Mouse (Mus musculus): ENCODE measurements around the gene Fam129b. TPM values are rescaled to one million over a fixed set of nuclear protein-coding genes. Genes with fewer than 3 reads are reported as not detected.
"Not testable (repeated sequence)": the region's sequence is repeated elsewhere in the genome, so short reads cannot be mapped to it uniquely, and the experiment has no call there.

Gene Fam129b
- 10 to 100 TPM; 40.4 to 46.2 TPM for total RNA-seq (2021)

- intact Hi-C loops (cut with DNase I), result loop anchor here (2.0 kb wide), 1 partner anchor 37 kb away; no protein-coding TSS in a partner anchor
These were observed at the start of gene Fam129b for GRCm38 (mm10) chr2:32875675-32876489. Gene Fam129b (plus strand): TSS chr2:32876114.

GRCm38 (mm10) chr2:32828979-32829676 lies 46.8 kb upstream of the Fam129b start:
- DNase-seq, result no peak
- intact Hi-C loops (cut with DNase I), result no loop called here

More at GRCm38 (mm10) chr2:32875675-32876489, at the start of gene Fam129b:
- DNase-seq, result peak; percentile 92 to 93

GRCm38 (mm10) chr2:32834496-32834895 lies 41.4 kb upstream of the Fam129b start:
- intact Hi-C loops (cut with DNase I), result no loop called here
- DNase-seq, result peak; percentile 67

GRCm38 (mm10) chr2:32835588-32835987 lies 40.3 kb upstream of the Fam129b start:
- no peak for DNase-seq
- intact Hi-C loops (cut with DNase I), result no loop called here

GRCm38 (mm10) chr2:32838147-32838884 lies 37.6 kb upstream of the Fam129b start:
- DNase-seq, result peak; percentile 36 to 40
- intact Hi-C loops (cut with DNase I), result no loop called here

- intact Hi-C loops (cut with DNase I), result no loop called here
These were observed 36.7 kb upstream of the Fam129b start for GRCm38 (mm10) chr2:32839261-32839660.

GRCm38 (mm10) chr2:32841099-32841498 lies 34.8 kb upstream of the Fam129b start:
- intact Hi-C loops (cut with DNase I), result no loop called here
- DNase-seq, result no peak

More at GRCm38 (mm10) chr2:32839261-32839660, 36.7 kb upstream of the Fam129b start:
- DNase-seq, result no peak

GRCm38 (mm10) chr2:32842558-32842957 lies 33.4 kb upstream of the Fam129b start:
- intact Hi-C loops (cut with DNase I), result no loop called here
- DNase-seq, result no peak

- no peak for DNase-seq
- intact Hi-C loops (cut with DNase I), result no loop called here
These were observed 30.3 kb upstream of the Fam129b start for GRCm38 (mm10) chr2:32845572-32846100.

GRCm38 (mm10) chr2:32846101-32846804 lies 29.7 kb upstream of the Fam129b start:
- intact Hi-C loops (cut with DNase I), result no loop called here
- DNase-seq, result peak; percentile 80 to 82

GRCm38 (mm10) chr2:32846805-32847467 lies 29.0 kb upstream of the Fam129b start, which contains the start of gene Stxbp1:
Gene Stxbp1 (minus strand): TSS chr2:32847245.
- peak; percentile 92 for DNase-seq
- intact Hi-C loops (cut with DNase I), result no loop called here

GRCm38 (mm10) chr2:32847468-32847821 lies 28.5 kb upstream of the Fam129b start:
- intact Hi-C loops (cut with DNase I), result no loop called here
- DNase-seq, result no peak

- DNase-seq, result peak in 1 of 2 experiments; percentile 45
- intact Hi-C loops (cut with DNase I), result loop anchor here (5.0 kb wide), 1 partner anchor 140 kb away; the partner anchor contains the start of gene Cdk9
These were observed 23.8 kb upstream of the Fam129b start for GRCm38 (mm10) chr2:32852156-32852555.

GRCm38 (mm10) chr2:32853716-32854115 lies 22.2 kb upstream of the Fam129b start:
- intact Hi-C loops (cut with DNase I), result loop anchor here (1.0 to 5.0 kb wide), 2 partner anchors 31 to 141 kb away; partner anchors contain the start of gene Cdk9
- DNase-seq, result not testable (repeated sequence)

- intact Hi-C loops (cut with DNase I), result loop anchor here (1.0 to 5.0 kb wide), 2 partner anchors 32 to 142 kb away; partner anchors contain the start of gene Cdk9
- DNase-seq, result peak; percentile 90 to 94
These were observed 21.7 kb upstream of the Fam129b start for GRCm38 (mm10) chr2:32854206-32854605.

- no peak for DNase-seq
- intact Hi-C loops (cut with DNase I), result no loop called here
These were observed 20.7 kb upstream of the Fam129b start for GRCm38 (mm10) chr2:32855046-32855785.

- intact Hi-C loops (cut with DNase I), result no loop called here
- DNase-seq, result no peak
These were observed 20.0 kb upstream of the Fam129b start for GRCm38 (mm10) chr2:32855790-32856465.

- intact Hi-C loops (cut with DNase I), result loop anchor here (1.0 kb wide), 1 partner anchor 78 kb away; no protein-coding TSS in a partner anchor
These were observed 18.3 kb upstream of the Fam129b start for GRCm38 (mm10) chr2:32857584-32857983.

More at GRCm38 (mm10) chr2:32857584-32857983, 18.3 kb upstream of the Fam129b start:
- peak; percentile 90 to 93 for DNase-seq
